Mouse (Mus musculus) erythroblast, embryonic 14.5 days (primary cell): ENCODE measurements at regions not wholly inside any gene's neighbourhood (a gene's known extent, or its start where the extent isn't known, plus 50 kb on each side); places are given as distances from the start of the nearest gene placed in this dataset.

Experiments used
- GATA1 ChIP-seq: IDR thresholded peaks from 2 replicates; pipeline ENCODE4 v1.6.1; 2012; ENCODE audit warnings: low read length, inconsistent platforms, mixed read lengths
- TAL1 ChIP-seq: IDR thresholded peaks from 3 replicates; pipeline ENCODE4 v1.6.1; 2012; ENCODE audit warnings: low read length, inconsistent platforms, mixed read lengths

DNA sequence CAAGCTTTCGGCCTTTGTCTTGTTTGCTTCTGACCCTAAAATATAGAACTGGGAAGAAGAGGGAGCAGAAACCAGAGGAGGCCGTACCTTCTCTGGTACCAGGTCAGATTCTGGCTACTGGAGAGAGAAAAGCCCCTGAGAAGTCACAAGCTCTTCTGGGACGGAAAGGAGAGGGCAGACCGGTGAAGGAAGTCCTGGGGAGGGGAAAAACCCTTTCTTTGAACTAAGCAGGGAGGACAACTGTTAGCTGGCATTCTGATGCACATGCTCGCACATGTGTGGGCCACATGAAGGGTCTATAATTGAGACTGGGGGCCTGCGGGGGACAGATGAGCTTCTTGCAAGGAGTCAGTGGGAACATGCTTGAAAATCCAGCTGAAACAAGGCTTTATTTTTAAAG is 137.8 kb downstream of the Zfp36l1 start:
- TF ChIP-seq GATA1, result no peak
- TF ChIP-seq TAL1, result no peak
